Mouse (Mus musculus) heart, adult 2 months (tissue): ENCODE data around the gene Mapk11.

ENCODE experiments used
- CTCF ChIP-seq: fragments of 200-600 bp; IDR thresholded peaks from 2 replicates; pipeline ENCODE4 v1.8.1; 2022; ENCODE audit warnings: antibody characterized with exemption, mild to moderate bottlenecking, moderate library complexity
- POLR2A ChIP-seq: fragments of 200-500 bp; IDR thresholded peaks from 2 replicates; pipeline ENCODE4 v1.6.1; 2011; ENCODE audit warnings: mild to moderate bottlenecking, low read depth, low read length, control low read depth; ENCODE audit not compliant: insufficient read depth

DNA sequence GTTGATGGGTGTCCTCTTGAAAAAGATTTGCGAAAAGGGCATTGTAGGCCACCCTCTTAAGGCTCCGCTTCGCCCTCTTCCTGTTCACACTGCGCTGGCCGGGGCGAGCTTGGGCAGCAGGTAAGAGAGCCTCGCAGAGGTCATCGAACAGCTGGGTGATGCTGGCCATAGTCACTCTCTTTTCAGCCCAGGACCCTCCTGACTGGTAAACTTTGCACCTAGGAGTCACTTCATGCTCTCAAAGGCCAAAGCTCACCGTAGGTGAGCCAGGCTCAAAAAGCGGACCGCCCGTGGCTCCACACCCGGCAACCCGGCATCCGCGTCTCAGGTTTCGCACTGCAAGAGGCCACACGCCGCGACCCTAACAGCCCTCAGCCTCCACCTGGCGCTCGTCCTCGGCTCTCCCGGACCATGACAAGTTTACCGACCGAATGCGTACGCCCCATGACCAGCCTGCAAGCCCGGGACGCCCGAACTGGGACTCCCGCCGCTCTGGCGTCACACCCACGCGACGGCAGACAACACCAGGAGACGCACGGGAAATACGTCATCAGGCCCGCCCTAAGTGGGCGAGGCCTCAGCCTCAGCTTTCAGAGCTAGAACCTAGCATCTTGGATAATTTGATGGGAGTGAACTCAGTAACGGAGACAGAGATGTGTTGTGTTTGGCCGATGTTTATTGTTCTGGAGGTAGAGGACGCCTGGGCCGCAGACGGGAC lies 26.6 kb downstream of the Mapk11 start, which contains the start of gene Tubgcp6:
- no peak for TF ChIP-seq CTCF
- peak; percentile 90 for TF ChIP-seq POLR2A
